Mouse (Mus musculus) thymus, adult 2 months (tissue): ENCODE results near the gene Tekt5. TPM values are rescaled to one million over a fixed set of nuclear protein-coding genes. Genes with fewer than 3 reads are reported as not detected.
A peak's percentile ranks its signal among the peaks of the same experiment; 100 is the strongest.

Experiments used
- DNase-seq: peaks from one replicate; pipeline ENCODE4 v3.0.0; 2021
- H3K27ac ChIP-seq: fragments of 200-500 bp; 2 replicates; pipeline ENCODE4 v1.5.1; 2012; ENCODE audit warnings: low read length, control low read depth; ENCODE audit not compliant: control insufficient read depth, insufficient read depth
- H3K27me3 ChIP-seq: fragments of 200-500 bp; 2 replicates; pipeline ENCODE4 v1.6.1; 2012; ENCODE audit warnings: mild to moderate bottlenecking, low read length, moderate library complexity, mixed read lengths; ENCODE audit not compliant: control insufficient read depth, insufficient read depth
- H3K36me3 ChIP-seq: fragments of 200-500 bp; 2 replicates; pipeline ENCODE4 v1.6.1; 2012; ENCODE audit warnings: mild to moderate bottlenecking, low read length, moderate library complexity; ENCODE audit not compliant: control insufficient read depth, insufficient read depth
- H3K4me1 ChIP-seq: fragments of 200-500 bp; replicated peaks from 2 replicates; pipeline ENCODE4 v1.6.1; 2012; ENCODE audit warnings: low read length; ENCODE audit not compliant: control insufficient read depth, insufficient read depth
- H3K4me3 ChIP-seq: fragments of 200-500 bp; 2 replicates; pipeline ENCODE4 v1.5.1; 2012; ENCODE audit warnings: mild to moderate bottlenecking, low read length, control low read depth, moderate library complexity; ENCODE audit not compliant: control insufficient read depth, insufficient read depth
- CTCF ChIP-seq: fragments of 200-500 bp; IDR thresholded peaks from 2 replicates; pipeline ENCODE4 v1.5.1; 2012; ENCODE audit warnings: mild to moderate bottlenecking, control low read depth, low read length, moderate library complexity, borderline replicate concordance; ENCODE audit not compliant: control insufficient read depth, poor library complexity, insufficient read depth; ENCODE audit errors: extremely low read depth
- POLR2A ChIP-seq: fragments of 200-500 bp; IDR thresholded peaks from 2 replicates; pipeline ENCODE4 v1.6.1; 2012; ENCODE audit warnings: mild to moderate bottlenecking, low read length, control low read depth, moderate library complexity; ENCODE audit not compliant: control insufficient read depth, poor library complexity, insufficient read depth; ENCODE audit errors: extremely low read depth
- WGBS: fragments of 180-500 bp; shearing (Covaris S2); methylation state at CpG from one replicate; pipeline ENCODE4 v1.1.7; 2018; 5-methylcytosine and 5-hydroxymethylcytosine counted together
- polyA plus RNA-seq: library from polyadenylated mRNA; depleted of rRNA; stranded (reverse); fragments of >200 nt; gene quantifications from 2 replicates; pipeline ENCODE4 v1.2.3, GENCODE M21; 2012; rRNA removed

Gene Tekt5
- polyA plus RNA-seq = 1.4 and 1.7 TPM in 2 replicates

DNA sequence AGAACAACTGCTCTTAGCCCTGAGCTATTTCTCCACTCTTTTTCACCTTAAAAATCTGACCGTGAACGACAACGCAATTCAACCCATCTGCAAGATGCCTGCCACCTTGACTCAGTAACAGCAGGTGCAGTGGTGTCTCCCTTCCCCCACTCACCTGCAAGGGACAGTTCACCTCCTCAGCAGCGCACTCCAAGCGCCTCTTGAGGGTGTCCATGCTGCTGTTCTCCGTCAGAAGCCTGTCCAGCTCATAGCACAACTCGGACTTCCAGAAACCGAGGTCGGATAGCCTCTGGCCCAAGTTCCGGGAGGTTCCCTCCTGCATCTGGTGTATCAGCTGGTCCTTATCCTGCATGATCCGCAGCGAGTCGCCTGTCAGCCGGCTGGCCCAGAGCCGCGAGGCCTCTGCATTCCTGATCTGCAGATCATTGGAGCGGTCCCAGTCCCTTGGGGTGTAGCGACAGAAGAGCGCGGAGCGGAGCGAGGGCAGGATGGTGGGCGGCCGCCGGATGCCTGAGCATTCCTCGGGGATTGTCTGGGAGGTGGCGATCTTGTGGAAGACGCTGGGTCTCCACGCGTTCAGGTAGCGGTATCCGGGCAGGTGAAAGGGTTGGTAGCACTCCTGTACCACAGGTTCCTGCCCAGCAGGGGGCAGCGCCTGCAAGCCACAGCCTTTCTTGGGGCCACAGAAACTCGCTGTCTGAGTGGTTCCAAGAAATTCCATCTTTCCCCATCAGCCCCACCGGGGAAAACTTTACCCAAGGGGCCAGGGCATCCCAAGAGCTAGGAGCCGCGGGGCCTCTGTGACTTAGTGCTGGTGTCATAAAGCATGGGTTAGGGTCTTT lies at the start of gene Tekt5:
Tekt5 (minus strand) TSS at position 792 of the 842 bp plus-strand sequence.
- 51% methylated on average over 37 of the region's 37 CpGs for WGBS
- DNase-seq = peak; percentile 43
- no peaks in the 10 kb centered on the region for H3K27me3 ChIP-seq
- no peaks in the 10 kb centered on the region for H3K36me3 ChIP-seq
- TF ChIP-seq POLR2A (no peak), CTCF (peak; percentile 76)
- H3K27ac ChIP-seq = no peak within 1 kb of the TSS
- peaks cover 6% of the 10 kb centered on the region for H3K4me1 ChIP-seq
- H3K4me3 ChIP-seq = no peak within 1 kb of the TSS

DNA sequence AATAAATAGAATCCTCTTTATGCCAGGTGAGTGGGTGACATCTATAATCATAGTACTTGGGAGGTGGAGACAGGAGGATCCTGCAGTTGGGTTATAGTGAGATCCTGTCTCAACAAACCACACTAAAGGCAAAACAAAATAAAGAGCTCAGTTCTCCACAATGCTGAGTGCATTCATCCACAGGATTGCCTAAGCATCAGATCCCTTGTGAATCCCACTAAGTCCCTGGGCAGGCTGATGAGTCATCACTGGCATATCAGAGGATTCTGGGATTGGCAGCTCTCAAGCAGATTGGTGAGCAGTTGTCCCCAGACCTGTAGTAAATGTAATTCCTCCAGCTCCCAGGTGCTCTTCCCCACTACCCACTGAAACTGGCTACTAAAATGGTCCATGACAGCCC lies 48.4 kb upstream of the Tekt5 start:
- Histone ChIP-seq H3K4me3 (no peak overlapping the region), H3K27me3 (no peaks in the 10 kb centered on the region), H3K27ac (no peak overlapping the region), H3K36me3 (no peaks in the 10 kb centered on the region), H3K4me1 (no peaks in the 10 kb centered on the region; the same call in 1 of the 2 replicates)
- DNase-seq = no peak
- TF ChIP-seq CTCF = no peak
- no peak for TF ChIP-seq POLR2A

DNA sequence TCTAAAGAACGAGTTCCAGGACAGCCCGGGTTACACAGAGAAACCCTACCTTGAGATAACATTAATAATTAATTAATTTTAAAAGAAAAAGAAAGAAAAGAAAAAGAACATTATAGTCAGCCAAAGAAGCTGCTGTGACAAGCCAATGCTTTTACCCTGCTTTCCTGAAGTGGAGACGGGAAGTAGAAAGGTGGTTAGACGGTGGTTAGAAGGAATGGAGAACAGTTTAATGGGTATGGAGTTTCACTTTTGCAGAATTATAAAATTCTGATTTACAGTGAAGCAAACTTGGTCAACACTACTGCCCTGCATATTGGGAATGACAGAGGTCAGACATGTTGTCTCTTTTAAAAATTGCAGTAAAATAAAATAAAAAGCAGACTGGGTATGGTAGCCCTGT lies 46.5 kb upstream of the Tekt5 start:
- no peaks in the 10 kb centered on the region for H3K36me3 ChIP-seq
- no peak overlapping the region for H3K27ac ChIP-seq
- no peak for TF ChIP-seq POLR2A
- no peaks in the 10 kb centered on the region for H3K27me3 ChIP-seq
- no peak overlapping the region for H3K4me3 ChIP-seq
- no peak for DNase-seq
- no peaks in the 10 kb centered on the region for H3K4me1 ChIP-seq
- WGBS = 52% methylated on average over 4 of the region's 4 CpGs

DNA sequence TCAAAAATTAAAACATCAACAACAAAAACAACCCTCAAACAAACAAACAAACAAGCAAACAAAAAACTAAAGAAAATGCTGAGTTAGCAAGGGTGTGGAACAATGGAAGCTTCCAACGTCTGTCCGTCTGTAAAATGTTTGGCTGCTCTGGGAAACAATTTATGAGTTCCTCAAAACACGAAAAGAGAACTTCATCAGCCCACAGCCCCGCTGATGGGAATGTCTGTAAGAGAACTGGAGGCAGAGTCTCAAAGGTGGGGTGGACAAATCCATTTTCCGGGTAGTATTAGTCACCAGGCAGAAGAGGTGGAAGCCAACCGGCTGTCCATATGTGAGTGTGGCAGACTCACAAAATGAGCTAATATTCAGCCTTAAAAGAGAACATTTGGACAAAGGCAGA lies 46.0 kb upstream of the Tekt5 start:
- Histone ChIP-seq H3K27ac (no peak overlapping the region), H3K27me3 (no peaks in the 10 kb centered on the region), H3K4me1 (no peaks in the 10 kb centered on the region), H3K4me3 (no peak overlapping the region), H3K36me3 (no peaks in the 10 kb centered on the region)
- 51% methylated on average over 6 of the region's 6 CpGs for WGBS
- DNase-seq = no peak
- TF ChIP-seq CTCF (no peak), POLR2A (no peak)

DNA sequence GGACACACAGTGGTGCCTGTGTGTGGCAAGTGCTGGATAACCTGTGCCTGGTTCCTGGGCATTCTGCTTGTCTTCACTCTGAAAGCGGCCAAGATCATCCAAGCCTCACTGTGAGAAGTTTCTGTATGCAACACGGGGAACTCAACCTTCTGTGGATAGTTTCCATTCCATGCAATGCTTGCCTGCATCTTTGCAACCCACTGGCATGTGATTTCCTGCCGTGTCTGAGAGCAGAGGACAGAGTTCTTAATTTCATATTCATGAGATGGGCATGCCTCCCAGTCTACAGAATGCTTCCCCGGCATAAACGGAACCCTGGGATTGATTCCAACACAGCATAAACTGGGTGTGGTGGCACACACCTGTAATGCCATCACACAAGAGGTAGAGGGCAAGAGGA lies 42.8 kb upstream of the Tekt5 start:
- TF ChIP-seq POLR2A (no peak), CTCF (no peak)

DNA sequence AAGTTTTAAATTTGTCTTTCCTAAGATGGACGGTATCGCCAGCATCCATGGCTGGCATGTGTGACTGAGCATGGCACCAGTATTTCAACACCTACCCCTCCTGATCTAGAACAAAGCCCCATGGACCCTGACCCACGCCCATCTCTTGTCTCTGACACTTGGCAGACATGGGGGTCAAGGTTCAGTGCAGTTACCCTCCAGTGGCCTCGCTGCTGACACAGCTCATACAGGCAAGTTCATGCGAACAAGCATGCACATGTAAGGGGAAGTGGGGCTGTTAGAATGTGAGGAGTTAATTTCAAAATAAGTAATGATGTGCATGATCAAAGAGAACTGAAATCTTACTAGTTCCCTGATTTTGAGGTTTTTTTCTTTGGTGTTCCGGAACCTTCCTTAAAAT lies 40.9 kb upstream of the Tekt5 start:
- no peak for DNase-seq
- H3K27ac ChIP-seq = no peak overlapping the region
- 90% methylated on average over 6 of the region's 6 CpGs for WGBS
- TF ChIP-seq POLR2A (no peak), CTCF (no peak)
- peaks cover 8% of the 10 kb centered on the region; the same call in 1 of the 2 replicates for H3K4me1 ChIP-seq
- no peak overlapping the region for H3K4me3 ChIP-seq
- H3K36me3 ChIP-seq = no peaks in the 10 kb centered on the region
- no peaks in the 10 kb centered on the region for H3K27me3 ChIP-seq

More for the DNA sequence above, 42.8 kb upstream of the Tekt5 start:
- Histone ChIP-seq H3K4me3 (no peak overlapping the region), H3K4me1 (peaks cover 8% of the 10 kb centered on the region; the same call in 1 of the 2 replicates), H3K27ac (no peak overlapping the region), H3K36me3 (no peaks in the 10 kb centered on the region), H3K27me3 (no peaks in the 10 kb centered on the region)
- WGBS = 72% methylated on average over 5 of the region's 5 CpGs
- no peak for DNase-seq
